27 mouse cellular contexts compared by ENCODE assay signal in genomic region chr6:145094431-145094830, GRCm38 (mm10).
"Had no signal": no experiment of that assay in that cellular context is flagged by ENCODE, and none has a peak within 500 bp of the region (broad histone marks: within the 10 kb centered on the region; RNA-seq: fewer than 3 reads in every experiment).

No protein-coding gene starts in this region.

- H3K36me3 ChIP-seq: heart, embryonic 12.5 days; hindbrain, embryonic 10.5 days; hindbrain, embryonic 12.5 days; intestine, embryonic 15.5 days; limb, embryonic 10.5 days; limb, embryonic 12.5 days; liver, embryonic 13.5 days; liver, embryonic 15.5 days had no signal

- H3K4me1 ChIP-seq: hindbrain, embryonic 10.5 days; hindbrain, embryonic 12.5 days; intestine, embryonic 15.5 days; limb, embryonic 10.5 days; limb, embryonic 12.5 days had no signal

- ATAC-seq: hindbrain, embryonic 16.5 days; inflammation-experienced regulatory T-cells, adult 6 months; intestine, embryonic 15.5 days; intestine, postnatal 0 days had no signal

- H3K9ac ChIP-seq: heart, embryonic 12.5 days; hindbrain, embryonic 12.5 days; hindbrain, embryonic 14.5 days; intestine, embryonic 15.5 days; limb, embryonic 12.5 days; liver, embryonic 13.5 days; liver, embryonic 15.5 days had no signal

- H3K4me2 ChIP-seq: heart, embryonic 12.5 days; hindbrain, embryonic 12.5 days; hindbrain, embryonic 14.5 days; intestine, embryonic 15.5 days; limb, embryonic 12.5 days; liver, embryonic 11.5 days; liver, embryonic 13.5 days; liver, embryonic 15.5 days had no signal

- H3K9me3 ChIP-seq: heart, embryonic 12.5 days; hindbrain, embryonic 10.5 days; hindbrain, embryonic 12.5 days; intestine, embryonic 15.5 days; limb, embryonic 10.5 days; limb, embryonic 12.5 days; liver, embryonic 15.5 days had no signal

- H3K27ac ChIP-seq: gastrocnemius, adult 2 months; heart, adult 2 months; hindbrain, embryonic 10.5 days; hindbrain, embryonic 12.5 days; hindbrain, embryonic 14.5 days; intestine, embryonic 15.5 days; left cerebral cortex, adult 2 months; limb, embryonic 10.5 days; limb, embryonic 12.5 days; liver, embryonic 13.5 days; liver, embryonic 15.5 days had no signal

- H3K27me3 ChIP-seq: hindbrain, embryonic 12.5 days; intestine, embryonic 15.5 days; limb, embryonic 12.5 days; liver, embryonic 13.5 days; liver, embryonic 15.5 days had no signal

- H3K4me3 ChIP-seq: gastrocnemius, adult 2 months; heart, adult 2 months; heart, embryonic 12.5 days; hindbrain, embryonic 10.5 days; hindbrain, embryonic 12.5 days; intestine, embryonic 15.5 days; left cerebral cortex, adult 2 months; limb, embryonic 10.5 days; limb, embryonic 12.5 days; liver, embryonic 13.5 days; liver, embryonic 15.5 days had no signal

- DNase-seq: gastrocnemius, adult 2 months; gastrocnemius, postnatal 14 days; gastrocnemius, postnatal 36 days; heart, adult 11 months; heart, adult 2 months; heart, postnatal 10 days; heart, postnatal 4 days; kidney, adult 18-20 months; kidney, adult 8-10 months; kidney, postnatal 10 days; kidney, postnatal 25 days; kidney, postnatal 4 days; liver; liver, embryonic 13.5 days had no signal
